Mouse (Mus musculus) adrenal gland, postnatal 4 days (tissue): ENCODE results near the gene Zfp423. TPM values are rescaled to one million over a fixed set of nuclear protein-coding genes. Genes with fewer than 3 reads are reported as not detected.

ENCODE experiments used
- DNase-seq, 2 experiments: peaks; one replicate each; pipeline ENCODE4 v3.0.0; 2021 to 2022; ENCODE audit warnings: low spot score in 2 of 2, mixed read lengths in 2 of 2
- total RNA-seq, 2 experiments: library from RNA; stranded (reverse); gene quantifications; 2 replicates each; pipeline ENCODE4 v1.2.3; 2021

The Zfp423 gene
- total RNA-seq, 2 experiments from 2014 or later = 39.4 to 41.8 TPM

DNA sequence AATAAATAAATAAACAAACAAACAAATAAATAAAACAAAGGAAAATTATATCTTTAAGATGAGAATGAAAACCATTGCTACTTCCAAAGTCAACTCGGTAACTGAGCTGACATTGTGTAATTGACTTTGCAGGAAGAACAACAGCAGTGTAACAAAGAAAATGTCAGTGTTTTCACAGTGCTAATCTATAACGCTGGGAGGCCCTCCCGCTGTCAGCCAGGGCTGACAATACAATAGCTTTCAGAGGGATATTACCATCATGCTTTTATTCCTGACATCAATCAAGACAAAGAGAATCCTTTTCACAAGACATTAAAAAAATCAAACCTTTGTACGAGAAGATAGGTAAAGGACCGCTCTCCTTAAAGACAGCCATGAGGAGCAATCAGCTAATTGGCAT is 5.9 kb downstream of the Zfp423 start:
- no peak for DNase-seq

DNA sequence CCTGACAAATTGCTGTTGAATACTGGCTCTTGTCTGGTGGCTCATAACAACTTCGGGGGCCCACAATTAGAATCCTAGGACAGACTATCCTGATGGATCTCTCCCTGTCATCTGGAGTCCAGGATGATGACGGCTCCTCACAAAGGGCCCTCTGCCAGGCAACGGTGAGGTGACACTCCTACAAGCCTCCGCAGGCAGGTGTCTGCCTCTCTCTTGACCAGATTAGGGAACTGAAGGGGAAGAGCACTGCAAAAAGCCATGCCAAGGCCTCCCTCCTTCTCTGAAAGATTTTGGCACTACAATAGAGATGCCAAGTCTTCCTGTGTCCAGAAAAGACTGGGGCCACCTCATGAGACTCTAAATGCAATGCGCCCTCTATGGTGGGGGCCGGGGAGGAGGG is 7.1 kb downstream of the Zfp423 start:
- DNase-seq = no peak

DNA sequence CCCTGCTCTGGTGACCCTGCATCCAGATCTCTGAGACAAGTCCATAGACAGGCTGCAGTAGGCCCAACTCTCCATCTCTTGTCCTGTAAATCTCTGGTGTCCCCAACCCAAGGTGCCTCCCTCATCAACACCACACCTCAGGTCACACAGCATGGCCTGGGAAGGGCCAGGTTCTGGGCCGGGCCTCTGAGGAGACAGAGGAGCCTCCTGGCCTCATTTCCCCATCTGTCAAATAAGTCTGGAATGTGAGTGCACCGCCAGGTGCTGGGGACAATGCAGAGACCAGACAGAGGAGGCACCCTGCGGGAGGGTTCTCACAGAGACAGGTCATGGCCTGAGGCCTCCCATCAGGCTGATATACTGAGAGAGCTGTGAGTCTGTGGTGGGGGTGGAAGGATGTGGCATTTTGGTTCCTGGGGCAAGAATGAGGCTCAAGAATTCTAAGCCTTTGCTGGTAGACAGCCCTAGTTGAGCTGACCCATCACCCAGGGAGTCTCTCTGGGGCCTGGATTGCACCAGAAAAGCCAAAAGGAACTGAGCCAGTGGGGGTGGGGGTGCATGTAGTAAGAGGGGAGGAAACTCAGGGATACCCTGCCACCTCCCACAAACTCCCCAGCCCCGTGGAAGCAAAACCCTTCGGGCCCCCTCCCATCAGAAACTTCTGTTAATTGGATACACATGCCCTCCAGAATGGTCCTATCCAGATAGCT is 15.0 kb downstream of the Zfp423 start:
- no peak for DNase-seq

DNA sequence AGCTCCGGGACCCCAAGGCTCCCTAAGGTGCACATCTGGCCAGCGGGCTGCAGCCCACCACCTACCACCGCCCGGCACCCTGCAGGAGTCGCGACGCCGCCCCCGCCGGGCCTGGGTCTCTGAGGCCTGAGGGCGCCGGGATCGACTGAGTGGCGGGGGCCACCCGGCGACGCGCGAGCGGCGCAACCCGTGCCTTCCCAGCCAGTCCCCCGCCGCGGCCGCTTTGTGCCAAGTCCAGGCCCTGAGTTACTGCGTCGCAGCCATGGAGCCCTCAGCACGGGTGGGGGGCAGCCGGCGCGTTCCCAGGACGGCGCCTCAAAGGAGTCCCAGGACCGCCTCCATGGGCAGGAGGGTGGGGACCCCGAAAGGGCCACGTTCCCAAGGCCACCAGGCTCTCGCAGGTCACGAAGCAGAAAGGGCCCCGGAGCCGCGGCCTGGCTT is 15.7 kb downstream of the Zfp423 start:
- DNase-seq = no peak

DNA sequence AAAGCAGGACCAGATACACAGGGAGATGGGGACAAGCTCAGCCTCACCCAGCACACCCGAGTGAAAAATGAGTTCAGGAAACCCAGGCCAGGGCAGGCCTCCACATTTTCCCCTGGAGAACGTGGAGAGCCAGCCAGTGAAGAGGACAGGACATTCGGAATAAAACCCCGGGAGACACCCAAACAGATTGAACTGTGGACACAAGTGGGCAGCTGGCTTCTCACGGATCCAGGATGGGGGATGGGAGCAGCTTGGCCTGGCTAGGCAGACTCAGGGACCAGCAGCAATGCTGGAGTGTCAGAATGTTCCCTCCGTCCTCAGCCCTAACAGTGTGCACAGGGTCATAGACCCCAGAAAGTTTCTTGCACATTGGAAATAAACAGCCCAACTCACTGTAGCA is 18.7 kb downstream of the Zfp423 start:
- no peak for DNase-seq

DNA sequence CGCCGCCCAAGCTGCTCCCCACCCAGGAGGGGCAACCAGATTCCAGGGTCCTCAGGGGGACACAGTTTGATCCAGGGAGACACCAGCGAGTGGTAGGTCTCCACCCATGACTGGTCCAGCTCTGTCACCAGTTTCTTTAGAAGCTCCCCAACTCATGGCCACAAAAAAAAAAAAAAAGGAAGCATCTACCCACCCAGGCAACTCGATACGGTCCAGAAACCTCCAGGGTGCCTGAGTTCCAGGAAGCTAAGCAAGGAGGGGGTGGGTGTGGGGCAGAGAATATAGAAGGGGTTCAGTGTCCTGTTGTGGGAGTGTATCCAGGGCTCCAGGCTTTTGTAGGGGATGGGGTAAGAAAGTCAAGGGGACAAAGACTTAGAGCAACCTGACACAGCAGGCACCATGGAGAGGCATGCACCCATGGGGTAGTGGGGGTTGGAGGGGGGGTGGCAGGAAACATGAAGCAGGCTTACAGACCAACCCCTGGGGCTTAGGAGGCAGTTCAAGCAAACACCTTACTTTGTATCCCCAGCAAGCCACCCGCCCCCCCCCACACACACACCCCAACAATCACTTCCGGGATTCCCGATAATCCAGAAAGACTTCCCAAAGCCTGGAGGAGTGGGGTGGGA is 20.0 kb downstream of the Zfp423 start:
- no peak for DNase-seq

DNA sequence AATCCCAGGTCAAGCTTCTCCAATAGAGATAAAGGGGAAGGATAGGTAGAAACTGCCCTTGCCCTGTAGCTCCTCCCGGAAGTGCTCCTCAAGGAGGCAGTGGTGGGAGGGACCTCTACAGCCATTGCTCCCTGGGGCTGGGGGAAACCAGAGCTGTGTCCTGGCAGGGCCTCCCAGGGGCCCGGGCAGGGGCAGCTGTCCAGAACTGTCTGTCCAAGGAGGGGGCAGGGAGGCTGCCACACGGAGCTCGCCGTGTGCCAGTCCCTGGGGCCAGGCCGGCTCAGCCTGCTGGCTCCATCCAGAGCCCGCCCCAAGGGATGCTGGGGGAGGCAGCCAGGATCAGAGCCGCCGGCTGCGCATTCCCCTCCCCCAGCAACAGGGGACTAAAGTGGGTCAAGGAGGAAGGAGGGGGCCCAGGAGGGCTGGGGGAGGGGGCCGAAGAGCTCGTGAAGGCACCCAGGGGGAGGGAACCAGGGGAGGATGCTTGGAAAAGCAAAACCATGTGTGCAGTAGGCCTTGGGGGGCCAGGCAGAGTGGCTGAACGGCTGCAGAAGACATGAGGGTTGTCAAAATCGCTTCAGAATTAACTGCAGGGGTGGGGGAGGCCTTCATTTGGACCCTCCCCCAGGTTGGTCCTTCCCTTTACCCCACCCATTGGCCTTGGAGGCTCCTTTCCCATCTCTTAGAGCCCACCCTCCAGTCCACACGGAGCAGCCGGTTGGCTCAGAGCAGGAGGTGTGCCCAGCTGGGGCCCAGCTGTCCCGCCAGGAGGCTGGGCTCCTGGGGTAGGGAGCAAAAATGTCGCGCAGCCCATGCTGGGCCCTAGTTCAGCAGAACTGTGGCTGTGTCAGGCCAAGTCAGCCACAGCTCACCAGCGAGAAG is 20.8 kb downstream of the Zfp423 start:
- peak in 1 of 2 experiments; percentile 62 for DNase-seq

DNA sequence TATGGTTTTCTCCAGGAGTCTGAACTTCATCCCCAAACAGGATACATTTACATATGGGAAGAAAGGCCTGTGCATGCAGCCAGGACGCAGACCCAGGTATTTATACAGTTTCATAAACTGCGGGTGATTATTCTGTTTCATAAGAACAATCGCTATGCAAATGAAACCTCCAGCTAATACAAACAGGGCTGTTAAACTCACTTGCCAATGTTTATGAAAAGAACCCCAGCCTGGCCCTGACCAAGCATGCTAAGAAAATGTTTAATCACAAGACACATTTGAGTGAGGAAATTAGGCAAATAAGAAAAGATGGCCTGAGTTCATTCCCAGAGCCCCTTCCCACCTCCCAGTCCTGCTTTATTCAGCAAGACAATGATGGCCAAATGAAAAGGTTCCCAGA is 22.2 kb downstream of the Zfp423 start:
- DNase-seq = no peak

DNA sequence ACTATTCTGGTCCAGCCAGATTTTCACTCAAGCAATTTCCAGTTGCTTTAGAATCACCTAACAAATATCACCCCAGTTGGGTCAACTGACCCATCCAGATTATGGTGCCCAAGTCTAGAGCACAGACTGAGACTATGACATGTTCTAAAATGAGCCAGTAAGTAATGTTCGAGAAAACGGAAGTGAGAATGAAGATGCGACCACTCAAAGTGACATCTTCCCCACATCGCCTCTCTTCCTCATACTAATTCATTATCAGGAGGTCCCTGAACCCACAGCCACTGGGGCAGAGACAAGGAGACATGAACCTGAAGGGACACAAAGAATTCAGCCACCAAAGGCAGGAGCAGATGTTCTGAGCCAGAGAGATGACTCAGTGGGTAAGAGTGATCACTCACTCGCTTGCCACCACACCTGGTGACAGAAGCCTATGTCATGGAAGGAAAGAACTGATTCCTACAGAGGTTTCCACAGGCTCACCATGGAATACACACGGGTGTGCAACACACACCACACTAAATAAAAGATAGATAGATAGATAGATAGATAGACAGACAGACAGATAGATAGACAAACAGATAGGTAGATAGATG is 24.2 kb downstream of the Zfp423 start:
- DNase-seq = no peak

DNA sequence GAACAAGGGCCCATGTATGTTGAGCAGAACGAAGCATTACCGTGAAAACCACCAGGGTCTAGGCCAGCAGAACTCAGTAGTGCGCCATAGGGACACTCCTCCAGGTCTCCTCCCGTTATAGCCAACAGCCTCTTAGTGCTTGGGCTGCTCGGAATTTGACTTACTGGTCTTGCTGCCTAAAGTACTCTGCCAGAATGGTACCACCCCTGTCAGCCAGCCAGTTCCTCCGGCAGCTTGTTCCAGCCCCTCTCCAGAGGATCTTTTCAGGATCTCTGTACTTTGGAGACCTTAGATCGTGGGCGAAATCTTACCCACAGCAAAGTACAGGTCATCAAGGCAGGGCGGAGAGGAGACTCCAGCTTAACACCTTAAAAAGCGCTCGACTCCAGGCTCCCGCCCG is 25.2 kb downstream of the Zfp423 start:
- DNase-seq = no peak

DNA sequence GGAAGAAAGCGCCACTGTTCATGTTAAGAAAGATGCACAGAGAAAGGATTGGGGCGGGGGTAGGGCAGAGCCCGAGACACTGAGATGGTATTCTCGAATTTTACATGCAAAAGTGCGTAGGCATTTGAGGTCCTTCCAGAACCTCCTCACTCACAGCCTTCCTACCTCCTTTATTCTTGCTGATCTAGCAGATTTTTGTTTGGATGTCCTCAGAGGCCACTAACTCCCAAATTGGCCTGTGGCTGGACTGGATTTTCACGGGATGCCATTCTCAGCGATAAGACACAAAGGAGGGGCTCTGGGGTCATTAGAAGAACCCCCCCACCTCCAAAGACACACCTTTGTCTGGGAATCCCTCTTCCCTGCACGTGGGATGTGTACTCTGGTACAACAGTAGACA is 25.6 kb downstream of the Zfp423 start:
- DNase-seq = no peak

DNA sequence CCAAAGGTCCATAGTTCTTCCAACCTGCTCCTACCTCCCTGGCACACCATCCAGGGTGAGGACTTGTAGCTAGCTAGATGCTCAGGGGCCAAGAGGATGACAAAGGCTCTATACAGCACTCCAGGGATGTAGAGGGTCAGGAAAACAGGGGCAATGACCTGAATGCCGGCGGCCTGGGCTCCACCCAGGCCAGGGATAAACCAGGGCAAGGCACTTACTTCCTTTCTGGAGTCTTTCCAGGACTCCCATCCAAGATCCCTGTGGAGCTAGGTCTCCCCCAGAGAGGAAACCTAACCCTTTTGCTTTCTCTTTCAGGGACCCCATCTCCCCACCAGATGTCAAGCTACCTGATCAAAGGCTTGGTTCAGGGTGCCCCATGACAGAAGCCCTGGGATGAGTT is 30.5 kb downstream of the Zfp423 start:
- DNase-seq = no peak

DNA sequence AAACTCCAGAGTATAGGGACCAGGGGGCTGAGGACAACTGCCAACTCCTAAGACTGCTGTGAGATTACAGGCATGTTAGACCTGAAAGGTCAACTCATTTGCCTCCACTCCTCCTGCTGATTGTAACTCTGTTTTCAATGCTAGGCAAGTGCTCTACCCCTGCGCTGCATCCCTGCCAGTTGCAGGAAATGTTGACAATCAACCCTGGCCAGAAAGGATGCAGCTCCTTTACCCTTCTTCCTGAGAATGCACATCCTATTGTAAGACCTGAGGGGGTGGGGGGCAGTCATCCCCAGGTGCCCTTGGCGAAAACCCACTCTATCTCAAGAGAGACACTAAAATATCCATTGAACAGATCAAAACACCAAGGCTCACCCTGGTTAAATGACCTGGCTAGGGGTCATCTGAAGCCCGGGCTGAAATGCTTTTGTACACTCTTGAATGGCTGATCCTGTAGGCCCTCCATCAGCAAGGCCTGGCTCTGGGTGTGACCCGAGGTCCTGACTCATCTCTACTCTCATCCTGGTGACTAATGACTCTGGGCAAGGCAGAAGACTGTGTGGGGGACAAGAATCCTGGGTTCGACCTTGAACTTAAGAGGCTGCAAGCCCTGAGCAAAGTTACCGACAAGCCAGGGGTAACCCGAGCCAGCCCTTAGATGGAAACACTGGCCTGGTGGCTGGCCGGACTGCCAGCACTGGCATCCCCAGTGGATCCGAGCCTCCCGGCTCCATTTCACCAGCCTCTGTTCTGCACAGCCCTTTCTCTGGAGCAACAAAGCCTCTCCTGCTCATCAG is 32.2 kb downstream of the Zfp423 start:
- no peak for DNase-seq

DNA sequence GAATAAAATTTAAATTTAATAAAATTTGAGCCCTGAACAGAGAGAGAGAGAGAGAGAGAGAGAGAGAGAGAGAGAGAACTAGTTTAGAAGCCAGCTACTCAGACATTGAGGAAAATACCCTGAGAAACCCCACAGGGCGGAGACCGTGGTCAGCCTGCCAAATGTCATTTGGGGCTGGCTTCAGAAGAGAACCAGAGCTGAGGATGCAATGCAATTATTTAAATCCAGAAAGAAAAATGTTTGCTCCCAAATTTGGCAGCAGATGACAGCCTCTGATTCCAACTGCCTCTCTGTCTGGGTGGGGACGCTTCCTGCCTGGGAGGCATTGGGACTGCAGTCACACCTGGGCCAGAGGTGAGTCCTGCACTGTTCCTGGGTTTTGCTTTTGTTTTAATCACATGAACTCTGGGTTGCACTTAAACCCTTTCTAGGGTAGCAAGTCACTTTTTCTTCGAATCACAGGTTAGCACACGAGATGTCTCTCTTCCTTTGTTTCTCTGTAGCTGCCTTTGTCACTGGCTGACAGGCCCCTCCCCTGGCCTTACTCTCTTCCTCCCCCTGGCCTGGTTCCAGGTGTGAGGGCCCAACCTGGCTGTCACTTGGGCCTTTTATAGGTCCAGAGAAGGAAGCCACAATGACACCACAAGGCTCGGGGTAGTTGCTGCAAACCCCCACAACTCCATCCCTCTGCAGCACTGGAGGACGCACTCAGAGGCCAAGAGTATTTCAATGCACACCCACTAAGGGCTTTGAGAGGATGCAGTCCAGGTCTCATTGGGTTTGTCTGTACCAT is 33.1 kb downstream of the Zfp423 start:
- DNase-seq = no peak

DNA sequence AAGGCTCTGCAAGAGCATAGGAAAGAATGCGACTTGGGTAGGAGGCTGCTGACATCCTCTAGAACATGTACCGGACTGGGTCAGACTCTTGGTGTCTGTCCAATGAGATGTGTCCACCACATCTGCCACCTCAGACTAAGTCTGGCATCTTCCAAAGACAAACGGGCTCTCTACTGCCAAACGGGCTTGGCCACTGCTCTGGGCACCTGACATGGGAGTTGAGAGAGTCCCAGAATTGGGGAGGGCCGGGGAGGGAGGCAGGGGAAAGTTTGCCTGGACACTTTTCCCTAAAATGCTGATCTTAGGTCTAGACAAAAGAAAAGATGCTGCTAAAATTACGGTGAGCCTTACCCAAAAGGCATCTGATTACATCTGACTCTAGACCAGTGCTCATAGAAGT is 36.5 kb downstream of the Zfp423 start:
- DNase-seq = no peak

DNA sequence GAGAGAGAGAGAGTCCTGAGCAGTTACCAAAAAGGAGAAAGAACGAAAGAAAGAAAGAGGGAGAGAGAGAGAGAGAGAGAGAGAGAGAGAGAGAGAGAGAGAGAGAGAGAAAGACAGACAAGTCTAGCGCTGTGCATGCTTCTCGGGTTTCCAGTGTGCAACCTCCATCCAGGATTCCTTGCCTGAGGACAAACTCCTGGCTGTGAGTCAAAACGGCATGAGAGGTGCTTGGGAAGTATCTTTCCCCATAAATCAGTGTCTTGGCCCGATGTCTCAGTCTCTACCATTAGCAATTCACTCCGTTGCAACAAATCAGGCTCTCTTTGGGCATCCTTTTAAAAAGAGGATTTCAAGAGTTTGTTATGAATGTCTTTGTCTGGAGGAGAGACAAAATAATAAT is 36.9 kb downstream of the Zfp423 start:
- DNase-seq = no peak

DNA sequence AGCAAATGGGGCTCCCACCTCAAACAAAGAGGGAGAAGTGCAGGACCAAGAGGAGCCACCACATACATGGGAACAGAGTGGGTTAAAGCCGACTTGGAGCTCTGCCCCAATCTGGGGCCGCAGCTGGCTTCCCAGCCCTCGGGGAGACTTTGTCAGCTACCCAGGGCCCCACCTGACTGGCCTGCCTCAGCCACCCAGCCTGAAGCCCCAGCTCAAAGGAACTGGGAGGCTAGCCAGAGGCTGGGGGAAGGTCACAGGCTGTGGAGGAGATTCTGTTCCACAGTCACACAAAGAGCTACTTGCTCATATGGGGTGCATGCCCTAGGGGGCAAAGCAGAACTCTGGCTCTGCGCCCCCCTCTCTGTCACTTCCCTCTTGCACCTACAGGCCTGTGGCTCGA is 41.4 kb downstream of the Zfp423 start:
- DNase-seq = no peak

DNA sequence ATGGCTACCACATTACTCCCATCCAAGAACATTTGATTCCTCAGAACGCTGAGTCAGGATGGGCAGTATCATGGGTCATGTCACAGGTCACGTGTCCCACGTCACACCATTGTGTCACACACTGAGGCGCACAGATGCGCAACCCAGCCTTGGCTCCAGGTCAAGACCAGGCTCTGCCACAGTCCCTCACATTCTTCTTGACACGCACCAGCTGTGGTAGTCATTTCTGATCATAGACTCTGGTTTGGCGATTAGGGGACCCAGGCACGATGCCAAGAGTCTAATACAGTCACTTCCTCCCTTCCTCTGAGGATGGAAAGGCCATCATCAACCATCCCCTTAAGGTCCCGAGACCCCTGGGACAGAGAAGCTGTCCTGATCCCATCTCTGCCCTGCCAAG is 43.6 kb downstream of the Zfp423 start:
- no peak for DNase-seq

DNA sequence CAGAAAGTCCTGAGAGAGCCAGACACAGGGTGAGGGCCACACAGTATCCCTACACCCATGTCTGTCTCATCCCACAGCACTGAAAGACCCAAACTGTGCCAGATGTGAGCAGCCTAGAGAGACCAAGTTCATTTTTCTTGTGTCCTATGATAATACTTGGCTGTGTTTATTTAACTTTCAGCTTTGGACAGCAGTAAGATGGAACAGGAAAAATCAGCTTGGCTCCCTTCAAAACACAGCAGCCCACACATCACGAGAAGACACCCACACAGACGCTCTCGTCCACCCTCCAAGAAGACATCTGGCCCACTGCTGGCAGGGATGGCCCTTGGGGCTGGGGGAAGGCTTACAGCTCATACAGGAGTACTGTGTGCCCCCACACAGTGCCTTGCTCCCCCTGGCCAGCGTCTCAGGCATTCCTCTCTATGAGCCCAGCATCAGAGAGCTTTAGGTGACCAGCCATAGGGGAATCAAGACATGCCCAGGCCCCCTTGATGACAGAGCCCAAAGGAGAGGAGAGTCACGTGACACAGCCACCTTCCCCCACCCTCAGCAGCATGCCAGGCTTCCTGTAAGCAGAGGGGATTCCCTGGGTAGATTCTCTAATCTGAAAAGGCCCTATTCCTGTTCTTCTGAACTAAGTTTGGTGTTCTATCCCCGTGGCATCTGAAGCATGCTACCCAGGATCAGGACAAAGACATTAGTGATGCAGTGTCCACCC is 45.0 kb downstream of the Zfp423 start:
- DNase-seq = no peak
